Mouse (Mus musculus) bone marrow macrophage, adult 2 months (primary cell): ENCODE results near the gene Vav3.

Experiments used
- CTCF ChIP-seq: IDR thresholded peaks from 2 replicates; pipeline ENCODE4 v1.5.1; 2012; ENCODE audit warnings: low read depth, mild to moderate bottlenecking, low read length, moderate library complexity
- POLR2A ChIP-seq: IDR thresholded peaks from 2 replicates; pipeline ENCODE4 v1.6.1; 2012; ENCODE audit warnings: mild to moderate bottlenecking, low read depth, low read length, borderline replicate concordance

- no peak for TF ChIP-seq POLR2A
- TF ChIP-seq CTCF: no peak
Observed at GRCm38 (mm10) chr3:109341071-109341480, 623 bp downstream of the Vav3 start.
